ENCODE assay signal across 13 mouse cellular contexts in the genomic region with DNA sequence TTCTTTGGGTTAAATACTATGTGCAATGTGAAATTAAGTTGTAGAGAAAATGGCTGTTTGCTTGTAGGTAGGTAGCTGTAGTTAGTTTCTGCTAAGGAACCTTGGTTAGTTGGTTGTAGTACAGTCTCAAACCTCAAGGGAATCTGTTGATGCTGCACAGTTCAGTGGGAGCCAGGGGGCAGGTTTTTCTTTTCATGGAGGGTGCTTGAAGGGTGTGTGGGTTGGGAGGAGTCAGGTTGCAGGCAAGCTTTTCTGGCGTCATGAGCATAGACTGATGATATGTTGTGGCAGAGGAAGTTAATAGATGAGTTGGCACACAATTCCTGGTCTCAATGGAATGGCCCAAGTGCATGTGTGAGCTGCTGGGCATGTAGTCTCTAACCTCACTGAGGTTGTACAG. TPM values are rescaled to one million over a fixed set of nuclear protein-coding genes. Genes with fewer than 3 reads are reported as not detected.
DNase-seq lines count a peak whose midpoint lies in the region; ATAC-seq lines count a peak whose summit lies in the region.
"Had no signal": no experiment of that assay in that cellular context is flagged by ENCODE, and none has a peak within 500 bp of the region (broad histone marks: within the 10 kb centered on the region; RNA-seq: fewer than 3 reads in every experiment).

No protein-coding gene starts in this region.

- intact Hi-C loops in left cerebral cortex, postnatal 10 days (cut with DNase I) = no loop called here

- peak; percentile 41 for DNase-seq in heart, adult 11 months
- no peak for DNase-seq in heart, adult 8-10 months (ENCODE audit: low spot score)
- peak; percentile 60 for DNase-seq in 3T3-L1 (ENCODE audit: low read depth, low spot score)
- peak; percentile 47 for DNase-seq in NIH3T3 (ENCODE audit: low read depth)
- DNase-seq in left cerebral cortex, postnatal 10 days (ENCODE audit: extremely low spot score in 1 of 2, low spot score in 2 of 2) = no peak
- no peak for DNase-seq in lung, adult 18-20 months
- no peak for DNase-seq in cerebellum, adult 11 months
- DNase-seq: heart, postnatal 14 days; kidney, adult 8-10 months; layer of hippocampus, postnatal 36 days; lung, embryonic 14.5 days; thymus, postnatal 4 days had no signal

- peak; percentile 69 for ATAC-seq in megakaryocyte, adult 5-6 weeks (ENCODE audit: poor library complexity, severe bottlenecking)

RNA-seq across cellular contexts. Expression of a gene that starts 9.4 kb away (rescaled TPM):
- total RNA-seq in heart, adult 8-10 months (2022) = 10 to 100 TPM; 12.5 to 14.7 (median 13.5) TPM
- 26.0 and 29.7 TPM in 2 replicates for total RNA-seq in megakaryocyte, adult 5-6 weeks (2015)
- total RNA-seq in megakaryocyte, adult 5-6 weeks (2017) = 26.3 and 28.7 TPM in 2 replicates
- 100 to 1,000 TPM; 170 to 176 TPM for total RNA-seq in left cerebral cortex, postnatal 10 days (2021)

RNA-seq across cellular contexts. Expression of a gene that starts 19.8 kb away (rescaled TPM):
- 10 to 100 TPM; 21.8 to 24.4 (median 23.9) TPM for total RNA-seq in heart, adult 8-10 months (2022)
- 3.5 and 3.6 TPM in 2 replicates for total RNA-seq in megakaryocyte, adult 5-6 weeks (2015)
- total RNA-seq in megakaryocyte, adult 5-6 weeks (2017) = 7.9 and 9.1 TPM in 2 replicates
- 1 to 10 TPM; 6.6 to 8.1 TPM for total RNA-seq in left cerebral cortex, postnatal 10 days (2021)

Comparison
In these comparisons a context has a peak if more than half of its experiments do, and no peak if none do; other contexts are left out.
1. DNase-seq: peak in heart, adult 11 months (single experiment), 3T3-L1 (single experiment) and NIH3T3 (single experiment); none in heart, adult 8-10 months (single experiment), left cerebral cortex, postnatal 10 days (0 of 2), lung, adult 18-20 months (0 of 2) and cerebellum, adult 11 months (single experiment).
2. RNA of a gene that starts 9.4 kb away (total RNA-seq): 170 to 176 TPM in left cerebral cortex, postnatal 10 days; 26.0 to 29.7 TPM in megakaryocyte, adult 5-6 weeks and 12.5 to 14.7 TPM in heart, adult 8-10 months; every median in the first group is over 4 times any median in the second.